Mouse (Mus musculus): Measurements from ENCODE around the gene Gjd3. TPM values are rescaled to one million over a fixed set of nuclear protein-coding genes. Genes with fewer than 3 reads are reported as not detected.

Gjd3 gene
- total and polyA plus RNA-seq, 3 experiments: not detected

DNA sequence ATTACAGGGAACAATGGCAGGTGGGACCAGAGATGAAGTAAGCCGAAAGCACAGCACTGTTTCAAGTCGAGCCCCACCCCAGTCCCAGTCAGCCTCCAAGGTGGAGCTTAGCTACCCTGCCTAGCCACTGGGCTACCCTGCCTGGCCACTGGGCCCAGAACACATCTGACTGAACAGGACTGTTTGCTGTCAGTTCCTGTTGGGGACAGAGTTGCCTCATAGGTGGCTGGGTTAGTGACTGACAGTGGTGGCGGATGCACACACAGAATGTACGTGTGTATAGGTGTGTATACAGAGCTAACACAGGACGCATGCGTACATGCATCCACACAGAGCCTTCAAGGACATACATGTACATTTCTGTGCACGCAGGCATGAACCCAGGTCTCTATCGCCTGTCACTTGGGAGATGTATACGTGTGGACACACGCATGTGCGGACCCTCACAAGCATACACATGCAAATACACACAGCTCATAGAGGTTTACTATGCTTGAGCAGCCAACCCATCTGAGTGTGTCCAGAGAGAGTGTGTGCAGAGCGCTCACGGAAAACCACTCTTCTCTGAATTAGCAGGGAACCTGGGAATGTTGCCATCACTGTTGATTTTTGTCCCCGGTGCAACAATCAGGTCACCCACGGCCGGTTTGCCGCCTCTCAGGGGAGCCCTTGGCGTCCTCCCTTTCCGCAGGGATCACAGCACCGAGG lies 1.4 kb downstream of the Gjd3 start:
- Histone ChIP-seq H3K27me3 (ENCODE audit: control insufficient read depth in 1 of 2, insufficient read depth in 2 of 2, low read length in 2 of 2) (no peaks in the 10 kb centered on the region), H3K36me3 (ENCODE audit: control insufficient read depth in 1 of 2, insufficient read depth in 2 of 2, low read length in 2 of 2) (0 out of 4 replicates have a peak, but pooled peaks cover 0 to 3% of the 10 kb centered on the region in 2 experiments), H3K9ac (ENCODE audit: control insufficient read depth, low read depth, low read length, poor library complexity, severe bottlenecking) (no peak overlapping the region), H3K9me3 (replicated peaks; ENCODE audit: insufficient read depth, low read length) (no peaks in the 10 kb centered on the region), H3K79me2 (ENCODE audit: control insufficient read depth, insufficient read depth, low read length, poor library complexity) (no peaks in the 10 kb centered on the region), H3K4me1 (ENCODE audit: control insufficient read depth in 1 of 2, insufficient read depth in 2 of 2, low read length in 2 of 2) (peaks cover 0 to 6% of the 10 kb centered on the region in 2 experiments; a peak in 3 of 4 replicates), H3K4me3 (ENCODE audit: control insufficient read depth in 1 of 2, insufficient read depth in 1 of 2, low read depth in 2 of 2, low read length in 2 of 2) (no peak overlapping the region), H3K27ac (ENCODE audit: control insufficient read depth, low read depth, low read length) (no peak overlapping the region)
- no peak for DNase-seq (ENCODE audit: low read depth, low spot score)
- TF ChIP-seq ETS1 (IDR thresholded peaks at IDR 0.05; ENCODE audit: low read depth, low read length) (no peak), CTCF (IDR thresholded peaks at IDR 0.05 in 2 of 3, conservative IDR thresholded peaks at IDR 0.05 in 1 of 3; ENCODE audit: control insufficient read depth in 1 of 3, insufficient read depth in 1 of 3, low read depth in 2 of 3, low read length in 3 of 3, poor library complexity in 1 of 3, severe bottlenecking in 1 of 3) (no peak), EP300 (IDR thresholded peaks at IDR 0.05; ENCODE audit: low read depth in 1 of 2, low read length in 2 of 2) (no peak), MYB (IDR thresholded peaks at IDR 0.05; ENCODE audit: low read depth, low read length) (no peak), ZKSCAN1 (IDR thresholded peaks at IDR 0.05; ENCODE audit: low read depth, low read length) (no peak), MAX (IDR thresholded peaks at IDR 0.05; ENCODE audit: low read length) (no peak)

DNA sequence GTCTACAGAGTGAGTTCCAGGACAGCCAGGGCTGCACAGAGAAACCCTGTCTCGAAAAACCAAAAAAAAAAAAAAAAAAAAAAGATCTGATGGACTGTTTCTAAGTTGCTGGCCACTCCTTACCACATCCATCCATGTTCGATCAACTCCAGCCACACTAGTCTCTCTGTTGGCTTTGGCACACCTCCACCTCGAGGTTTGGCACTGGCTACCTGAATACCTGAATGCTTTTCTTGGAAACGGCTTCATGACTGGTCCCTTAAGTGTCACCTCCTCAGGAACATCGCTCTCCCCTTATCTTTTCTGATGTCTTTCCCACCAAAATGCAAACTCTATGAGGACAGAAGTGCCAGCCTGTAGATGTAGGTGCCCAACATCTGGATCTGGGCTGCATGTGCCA lies 3.5 kb downstream of the Gjd3 start:
- no peaks in the 10 kb centered on the region for H3K79me2 ChIP-seq (ENCODE audit: control insufficient read depth, insufficient read depth, low read length, poor library complexity)
- DNase-seq (ENCODE audit: low read depth, low spot score): no peak
- no peaks in the 10 kb centered on the region for H3K9me3 ChIP-seq (replicated peaks; ENCODE audit: insufficient read depth, low read length)
- H3K4me1 ChIP-seq (ENCODE audit: control insufficient read depth in 1 of 2, insufficient read depth in 2 of 2, low read length in 2 of 2): peaks cover 0 to 6% of the 10 kb centered on the region in 2 experiments; a peak in 3 of 4 replicates
- no peaks in the 10 kb centered on the region for H3K27me3 ChIP-seq (ENCODE audit: control insufficient read depth in 1 of 2, insufficient read depth in 2 of 2, low read length in 2 of 2)
- H3K4me3 ChIP-seq (ENCODE audit: control insufficient read depth in 1 of 2, insufficient read depth in 1 of 2, low read depth in 2 of 2, low read length in 2 of 2): no peak overlapping the region
- H3K36me3 ChIP-seq (ENCODE audit: control insufficient read depth in 1 of 2, insufficient read depth in 2 of 2, low read length in 2 of 2): 0 out of 4 replicates have a peak, but pooled peaks cover 0 to 3% of the 10 kb centered on the region in 2 experiments
- no peak for TF ChIP-seq USF1 (IDR thresholded peaks at IDR 0.05; ENCODE audit: low read depth, low read length)
- no peak for TF ChIP-seq MAZ (IDR thresholded peaks at IDR 0.05; ENCODE audit: low read depth, low read length)
- TF ChIP-seq MYB (IDR thresholded peaks at IDR 0.05; ENCODE audit: low read depth, low read length): no peak
- no peak for TF ChIP-seq ETS1 (IDR thresholded peaks at IDR 0.05; ENCODE audit: low read depth, low read length)
- TF ChIP-seq TCF12 (IDR thresholded peaks at IDR 0.05; ENCODE audit: low read depth, low read length): no peak
- TF ChIP-seq JUND (IDR thresholded peaks at IDR 0.05; ENCODE audit: low read depth, low read length): no peak
- no peak for TF ChIP-seq MAX (IDR thresholded peaks at IDR 0.05; ENCODE audit: low read length)
- no peak for TF ChIP-seq E2F4 (IDR thresholded peaks at IDR 0.05; ENCODE audit: borderline replicate concordance, low read depth, low read length)
- no peak for TF ChIP-seq NELFE (IDR thresholded peaks at IDR 0.05; ENCODE audit: low read depth, low read length)
- TF ChIP-seq RAD21 (IDR thresholded peaks at IDR 0.05; ENCODE audit: low read depth, low read length): no peak
- no peak for TF ChIP-seq MXI1 (IDR thresholded peaks at IDR 0.05; ENCODE audit: low read depth, low read length)
- no peak overlapping the region for H3K27ac ChIP-seq (ENCODE audit: control insufficient read depth, low read depth, low read length)
- H3K9ac ChIP-seq (ENCODE audit: control insufficient read depth, low read depth, low read length, poor library complexity, severe bottlenecking): no peak overlapping the region

All from MEL (cell line).